Comparison of ENCODE assay signal across 16 mouse cellular contexts in genomic region chr8:69959241-69959640, GRCm38 (mm10). TPM values are rescaled to one million over a fixed set of nuclear protein-coding genes. Genes with fewer than 3 reads are reported as not detected.
"Had no signal": no experiment of that assay in that cellular context is flagged by ENCODE, and none has a peak within 500 bp of the region (broad histone marks: within the 10 kb centered on the region; RNA-seq: fewer than 3 reads in every experiment).

No protein-coding gene starts in this region.

- DNase-seq: kidney, postnatal 14 days; left cerebral cortex, postnatal 4 days; lung, adult 18-20 months; midbrain, embryonic 14.5 days; retina, postnatal 1 day; right cerebral cortex, postnatal 4 days; spleen, adult 18-20 months; thymus, postnatal 4 days had no signal

- H3K9ac ChIP-seq: kidney, embryonic 15.5 days; limb, embryonic 13.5 days; liver, embryonic 14.5 days; neural tube, embryonic 15.5 days had no signal

- H3K27me3 ChIP-seq: kidney, embryonic 15.5 days; limb, embryonic 13.5 days; neural tube, embryonic 15.5 days had no signal

- H3K4me3 ChIP-seq: kidney, embryonic 15.5 days; limb, embryonic 13.5 days; midbrain, embryonic 10.5 days; myocyte; neural tube, embryonic 15.5 days had no signal

- H3K4me2 ChIP-seq: kidney, embryonic 15.5 days; limb, embryonic 13.5 days; neural tube, embryonic 15.5 days had no signal

- H3K27ac ChIP-seq: kidney, embryonic 15.5 days; limb, embryonic 13.5 days; liver, embryonic 14.5 days; midbrain, embryonic 10.5 days; neural tube, embryonic 15.5 days had no signal

- H3K36me3 ChIP-seq: neural tube, embryonic 15.5 days had no signal

- H3K9me3 ChIP-seq: kidney, embryonic 15.5 days; limb, embryonic 13.5 days; midbrain, embryonic 10.5 days; neural tube, embryonic 15.5 days had no signal

RNA-seq across cellular contexts. Expression of gene Tssk6, which starts 57.3 kb away (rescaled TPM):
- total RNA-seq: left cerebral cortex, adult 18-20 months; left cerebral cortex, postnatal 4 days; liver, adult 2 months had no signal
